19 mouse cellular contexts compared by ENCODE assay signal in genomic region chr9:90266059-90266458, GRCm38 (mm10). TPM values are rescaled to one million over a fixed set of nuclear protein-coding genes. Genes with fewer than 3 reads are reported as not detected.
DNase-seq lines count a peak whose midpoint lies in the region; ATAC-seq and TF ChIP-seq lines count a peak whose summit lies in the region.
"Had no signal": no experiment of that assay in that cellular context is flagged by ENCODE, and none has a peak within 500 bp of the region (broad histone marks: within the 10 kb centered on the region; RNA-seq: fewer than 3 reads in every experiment).

No protein-coding gene starts in this region.

- H3K4me1 ChIP-seq in heart, postnatal 0 days (ENCODE audit: control insufficient read depth, insufficient read depth) = peaks cover 20% of the 10 kb centered on the region
- peaks cover 25% of the 10 kb centered on the region for H3K4me1 ChIP-seq in heart, embryonic 10.5 days
- H3K4me1 ChIP-seq in thymus, adult 2 months (replicated peaks; ENCODE audit: control insufficient read depth, insufficient read depth, low read length) = peaks cover 29% of the 10 kb centered on the region
- peaks cover 55% of the 10 kb centered on the region for H3K4me1 ChIP-seq in embryonic facial prominence, embryonic 15.5 days
- H3K4me1 ChIP-seq in liver, embryonic 16.5 days (ENCODE audit: control insufficient read depth, low read depth, low read length) = peaks cover 78% of the 10 kb centered on the region

- TF ChIP-seq EP300 in heart, postnatal 0 days (IDR thresholded peaks at IDR 0.05; ENCODE audit: low read depth) = no peak

- DNase-seq in heart, postnatal 0 days (ENCODE audit: low spot score) = no peak
- no peak for DNase-seq in heart, embryonic 10.5 days (ENCODE audit: low spot score)
- peak; percentile 2 for DNase-seq in thymus, adult 2 months
- DNase-seq in thymus, adult 18-20 months = no peak
- no peak for DNase-seq in frontal cortex, postnatal 25 days (ENCODE audit: low spot score in 2 of 2)
- no peak for DNase-seq in adipocyte (ENCODE audit: low spot score)
- DNase-seq: heart, postnatal 4 days; lung, postnatal 14 days; right cerebral cortex, postnatal 25 days had no signal

- H3K27me3 ChIP-seq in heart, postnatal 0 days (ENCODE audit: control insufficient read depth, insufficient read depth, low read length) = no peaks in the 10 kb centered on the region
- no peaks in the 10 kb centered on the region for H3K27me3 ChIP-seq in heart, embryonic 10.5 days (ENCODE audit: insufficient read depth, poor library complexity, severe bottlenecking)
- H3K27me3 ChIP-seq in thymus, adult 2 months (ENCODE audit: control insufficient read depth, insufficient read depth, low read length) = no peaks in the 10 kb centered on the region
- no peaks in the 10 kb centered on the region for H3K27me3 ChIP-seq in embryonic facial prominence, embryonic 15.5 days
- H3K27me3 ChIP-seq in liver, embryonic 16.5 days (ENCODE audit: control insufficient read depth, insufficient read depth, low read depth, low read length) = no peaks in the 10 kb centered on the region
- H3K27me3 ChIP-seq: CH12.LX; heart, embryonic 13.5 days; megakaryocyte, embryonic 14.5 days; midbrain, embryonic 15.5 days had no signal

- H3K9me3 ChIP-seq in heart, postnatal 0 days (replicated peaks; ENCODE audit: control insufficient read depth, low read length) = no peaks in the 10 kb centered on the region
- H3K9me3 ChIP-seq in heart, embryonic 10.5 days = no peaks in the 10 kb centered on the region
- H3K9me3 ChIP-seq in embryonic facial prominence, embryonic 15.5 days (replicated peaks) = no peaks in the 10 kb centered on the region
- no peaks in the 10 kb centered on the region for H3K9me3 ChIP-seq in liver, embryonic 16.5 days (replicated peaks; ENCODE audit: control insufficient read depth, low read length)
- H3K9me3 ChIP-seq: heart, embryonic 13.5 days; megakaryocyte, embryonic 14.5 days; midbrain, embryonic 15.5 days had no signal

- no peak for ATAC-seq in heart, postnatal 0 days (ENCODE audit: insufficient read depth, low read depth)
- no peak for ATAC-seq in embryonic facial prominence, embryonic 15.5 days (ENCODE audit: insufficient number of reproducible peaks, low FRiP score, low TSS enrichment, low read depth)
- ATAC-seq in liver, embryonic 16.5 days (ENCODE audit: low read depth) = no peak
- ATAC-seq: forebrain, embryonic 16.5 days; hindbrain, embryonic 16.5 days; intestine, postnatal 0 days; midbrain, embryonic 15.5 days had no signal

- no peak overlapping the region for H3K4me3 ChIP-seq in heart, postnatal 0 days (ENCODE audit: low read depth, low read length)
- H3K4me3 ChIP-seq in heart, embryonic 10.5 days = no peak overlapping the region
- no peak overlapping the region for H3K4me3 ChIP-seq in thymus, adult 2 months (ENCODE audit: control insufficient read depth, insufficient read depth, low read length)
- no peak overlapping the region for H3K4me3 ChIP-seq in embryonic facial prominence, embryonic 15.5 days (replicated peaks)
- H3K4me3 ChIP-seq in liver, embryonic 16.5 days (ENCODE audit: low read depth, low read length) = no peak overlapping the region
- H3K4me3 ChIP-seq: heart, embryonic 13.5 days; megakaryocyte, embryonic 14.5 days; midbrain, embryonic 15.5 days; myocyte had no signal

- H3K27ac ChIP-seq in heart, postnatal 0 days (ENCODE audit: low read depth) = peak overlapping the region; percentile 13; the same call in 1 of the 2 replicates
- no peak overlapping the region for H3K27ac ChIP-seq in heart, embryonic 10.5 days
- no peak overlapping the region for H3K27ac ChIP-seq in thymus, adult 2 months (ENCODE audit: control insufficient read depth, insufficient read depth, low read length)
- peak overlapping the region; percentile 70 for H3K27ac ChIP-seq in embryonic facial prominence, embryonic 15.5 days (replicated peaks)
- H3K27ac ChIP-seq in liver, embryonic 16.5 days (ENCODE audit: low read length) = peak overlapping the region; percentile 39; the same call in 1 of the 2 replicates
- H3K27ac ChIP-seq: heart, embryonic 13.5 days; midbrain, embryonic 15.5 days had no signal

- no peak for TF ChIP-seq CTCF in heart, postnatal 0 days (IDR thresholded peaks at IDR 0.05; ENCODE audit: low read depth)
- TF ChIP-seq CTCF in thymus, adult 2 months (IDR thresholded peaks at IDR 0.05; ENCODE audit: borderline replicate concordance, control insufficient read depth, extremely low read depth, insufficient read depth, low read length, poor library complexity) = no peak

- H3K36me3 ChIP-seq in heart, postnatal 0 days (replicated peaks; ENCODE audit: control insufficient read depth, insufficient read depth, low read length) = no peaks in the 10 kb centered on the region
- H3K36me3 ChIP-seq in heart, embryonic 10.5 days = no peaks in the 10 kb centered on the region
- no peaks in the 10 kb centered on the region for H3K36me3 ChIP-seq in thymus, adult 2 months (ENCODE audit: control insufficient read depth, insufficient read depth, low read length)
- H3K36me3 ChIP-seq in embryonic facial prominence, embryonic 15.5 days = peaks cover 7% of the 10 kb centered on the region; the same call in 1 of the 2 replicates
- H3K36me3 ChIP-seq in liver, embryonic 16.5 days (ENCODE audit: control insufficient read depth, insufficient read depth) = peaks cover 7% of the 10 kb centered on the region; the same call in 1 of the 2 replicates
- H3K36me3 ChIP-seq: midbrain, embryonic 15.5 days had no signal

- WGBS in heart, postnatal 0 days = 90% methylated on average over 10 of the region's 10 CpGs
- WGBS in heart, embryonic 10.5 days = 88% methylated on average over 10 of the region's 10 CpGs
- WGBS in thymus, adult 2 months = 75% methylated on average over 10 of the region's 10 CpGs
- 63% methylated on average over 10 of the region's 10 CpGs for WGBS in embryonic facial prominence, embryonic 15.5 days
- 81% methylated on average over 10 of the region's 10 CpGs for WGBS in liver, embryonic 16.5 days (ENCODE audit: insufficient replicate concordance)

- no peak overlapping the region for H3K4me2 ChIP-seq in heart, postnatal 0 days (ENCODE audit: low read depth, low read length)
- H3K4me2 ChIP-seq in embryonic facial prominence, embryonic 15.5 days (replicated peaks) = no peak overlapping the region
- no peak overlapping the region; the same call in 1 of the 2 replicates for H3K4me2 ChIP-seq in liver, embryonic 16.5 days (ENCODE audit: low read depth, low read length)
- H3K4me2 ChIP-seq: heart, embryonic 13.5 days; midbrain, embryonic 15.5 days had no signal

- TF ChIP-seq POLR2A in thymus, adult 2 months (IDR thresholded peaks at IDR 0.05; ENCODE audit: control insufficient read depth, extremely low read depth, insufficient read depth, low read length, poor library complexity) = no peak

- H3K9ac ChIP-seq in heart, postnatal 0 days (replicated peaks; ENCODE audit: low read depth, low read length) = no peak overlapping the region
- no peak overlapping the region for H3K9ac ChIP-seq in embryonic facial prominence, embryonic 15.5 days
- peak overlapping the region; percentile 19; the same call in 1 of the 2 replicates for H3K9ac ChIP-seq in liver, embryonic 16.5 days (ENCODE audit: low read depth, low read length)
- H3K9ac ChIP-seq: heart, embryonic 13.5 days; midbrain, embryonic 15.5 days had no signal

RNA-seq across cellular contexts. Expression of gene Tbc1d2b, which starts 4.5 kb away (rescaled TPM):
- total RNA-seq in heart, postnatal 0 days (2014; rRNA removed; ENCODE audit: low replicate concordance) = 11.6 and 24.7 TPM in 2 replicates
- 2.9 and 3.2 TPM in 2 replicates for polyA plus RNA-seq in heart, postnatal 0 days (2015; fragmentation: Nextera tagmentation; extraction: Ambion mirVana)
- 7.2 and 8.0 TPM in 2 replicates for polyA plus RNA-seq in heart, embryonic 10.5 days (2016; fragmentation: Nextera tagmentation; extraction: Ambion mirVana)
- polyA plus RNA-seq in thymus, adult 2 months (2012; rRNA removed) = 54.5 and 59.1 TPM in 2 replicates
- polyA plus RNA-seq in embryonic facial prominence, embryonic 15.5 days (2015; fragmentation: Nextera tagmentation; extraction: Ambion mirVana) = 20.1 and 21.0 TPM in 2 replicates
- polyA plus RNA-seq in liver, embryonic 16.5 days (2015; fragmentation: Nextera tagmentation; extraction: Ambion mirVana) = 8.0 and 8.3 TPM in 2 replicates

Comparison
In these comparisons a context has a peak if more than half of its experiments do, and no peak if none do; other contexts are left out.
1. H3K27ac ChIP-seq: peak in heart, postnatal 0 days (single experiment), embryonic facial prominence, embryonic 15.5 days (single experiment) and liver, embryonic 16.5 days (single experiment); none in heart, embryonic 10.5 days (single experiment) and thymus, adult 2 months (single experiment).